Mouse (Mus musculus) heart, embryonic 15.5 days (tissue): ENCODE results near the gene Vps45. TPM values are rescaled to one million over a fixed set of nuclear protein-coding genes. Genes with fewer than 3 reads are reported as not detected.
A peak's percentile ranks its signal among the peaks of the same experiment; 100 is the strongest.

Experiments
- ATAC-seq: fragments of 200-750 bp; cut with Nextera tagmentation; replicated peaks from 2 replicates; pipeline ENCODE4 v1.8.0; 2017; ENCODE audit warnings: low read depth, moderate TSS enrichment; ENCODE audit not compliant: insufficient number of reproducible peaks, insufficient read depth, low FRiP score
- H3K27ac ChIP-seq: fragments of 300-500 bp; sonication (generic); 2 replicates; pipeline ENCODE4 v1.5.1; 2015; ENCODE audit warnings: mild to moderate bottlenecking, inconsistent platforms
- H3K27me3 ChIP-seq: fragments of 300-500 bp; sonication (generic); 2 replicates; pipeline ENCODE4 v1.6.1; 2015; ENCODE audit warnings: inconsistent platforms
- H3K36me3 ChIP-seq: fragments of 300-500 bp; sonication (generic); 2 replicates; pipeline ENCODE4 v1.6.1; 2015; ENCODE audit warnings: mild to moderate bottlenecking, inconsistent platforms
- H3K4me1 ChIP-seq: fragments of 300-500 bp; sonication (generic); replicated peaks from 2 replicates; pipeline ENCODE4 v1.6.1; 2015; ENCODE audit warnings: inconsistent platforms
- H3K4me2 ChIP-seq: fragments of 300-500 bp; sonication (generic); 2 replicates; pipeline ENCODE4 v1.6.1; 2015; ENCODE audit warnings: inconsistent platforms, mild to moderate bottlenecking, moderate library complexity
- H3K4me3 ChIP-seq: fragments of 300-500 bp; sonication (generic); 2 replicates; pipeline ENCODE4 v1.5.1; 2015; ENCODE audit warnings: mild to moderate bottlenecking, inconsistent platforms
- H3K9ac ChIP-seq: fragments of 300-500 bp; sonication (generic); 2 replicates; pipeline ENCODE4 v1.6.1; 2015; ENCODE audit warnings: mild to moderate bottlenecking, inconsistent platforms
- H3K9me3 ChIP-seq: fragments of 300-500 bp; sonication (generic); replicated peaks from 2 replicates; pipeline ENCODE4 v1.6.1; 2016; ENCODE audit warnings: inconsistent platforms
- WGBS: fragments of 180-500 bp; shearing (Covaris S2); methylation state at CpG from one replicate; pipeline ENCODE4 v1.1.7; 2015; ENCODE audit warnings: mixed read lengths; 5-methylcytosine and 5-hydroxymethylcytosine counted together
- polyA plus RNA-seq: library from polyadenylated mRNA; unstranded; fragments of >200 nt; fragmentation: Nextera tagmentation; extraction: Ambion mirVana; gene quantifications from 2 replicates; pipeline ENCODE4 v1.2.1, GENCODE M21; 2015

Vps45 gene
- polyA plus RNA-seq, 1 experiment from 2014 or later = 40.2 TPM

GRCm38 (mm10) chr3:95996451-95997073 is 61.7 kb downstream of the Vps45 start:
- no peaks in the 10 kb centered on the region for H3K9me3 ChIP-seq
- H3K4me3 ChIP-seq = peak overlapping the region; percentile 71
- H3K9ac ChIP-seq = peak overlapping the region; percentile 73
- no peaks in the 10 kb centered on the region for H3K27me3 ChIP-seq
- peak overlapping the region; percentile 98 for H3K27ac ChIP-seq
- WGBS = 6% methylated on average over 6 of the region's 6 CpGs
- peaks cover 66% of the 10 kb centered on the region for H3K4me1 ChIP-seq
- H3K4me2 ChIP-seq = peak overlapping the region; percentile 64
- no peak for ATAC-seq
- peaks cover 8% of the 10 kb centered on the region for H3K36me3 ChIP-seq

GRCm38 (mm10) chr3:95995802-95996428 is 62.4 kb downstream of the Vps45 start, which contains the start of gene Plekho1:
TSS of gene Plekho1 (minus strand) at chr3:95996001.
- no peaks in the 10 kb centered on the region for H3K9me3 ChIP-seq
- H3K9ac ChIP-seq = peak within 1 kb of the TSS; percentile 73
- WGBS = under 1% methylated on average over 49 of the region's 84 CpGs
- H3K4me2 ChIP-seq = peak within 1 kb of the TSS; percentile 64
- peak within 1 kb of the TSS; percentile 71 for H3K4me3 ChIP-seq
- peaks cover 13% of the 10 kb centered on the region for H3K36me3 ChIP-seq
- H3K27ac ChIP-seq = peak within 1 kb of the TSS; percentile 98
- peaks cover 66% of the 10 kb centered on the region for H3K4me1 ChIP-seq
- no peaks in the 10 kb centered on the region for H3K27me3 ChIP-seq
- ATAC-seq = peak; percentile 40

DNA sequence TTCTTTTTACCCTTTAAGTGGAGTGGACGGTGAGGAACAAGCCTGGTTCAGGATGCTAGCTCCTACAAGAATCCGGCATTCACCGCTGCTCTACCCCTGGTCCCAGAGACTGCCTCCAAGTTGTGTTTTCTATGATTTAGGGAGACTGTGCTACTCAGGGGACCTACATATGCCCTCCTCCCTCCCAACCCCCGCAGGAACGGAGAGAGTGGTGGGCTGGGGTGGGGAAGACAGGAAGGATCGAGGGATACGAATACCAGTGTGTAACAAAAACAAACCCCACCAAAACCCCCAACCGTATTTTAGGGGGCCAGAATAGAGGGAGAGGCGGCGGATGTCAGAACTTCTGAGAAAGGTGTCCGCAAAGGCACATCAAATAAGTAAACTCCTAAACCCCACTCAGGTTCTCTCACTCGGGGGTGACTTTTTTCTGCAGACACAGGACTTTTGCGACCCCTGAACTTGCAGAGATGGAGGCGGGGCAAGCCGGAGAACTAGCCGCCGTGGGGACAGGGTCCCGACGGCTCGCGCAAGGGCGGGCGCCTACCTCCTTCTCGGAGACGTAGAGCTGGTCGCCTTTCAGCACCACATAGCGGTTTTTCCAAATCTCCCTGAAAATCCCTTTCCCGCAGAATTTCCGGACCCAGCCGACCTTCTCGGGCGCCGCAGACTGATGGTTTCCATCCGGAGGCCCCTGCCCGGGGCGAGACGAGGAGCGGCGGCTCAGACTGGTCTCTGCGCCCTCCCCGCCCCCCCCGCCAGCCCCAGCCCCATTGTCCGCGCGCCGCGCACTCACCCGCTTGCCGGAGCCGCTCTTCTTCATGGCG is 63.1 kb downstream of the Vps45 start:
- H3K4me1 ChIP-seq = peaks cover 66% of the 10 kb centered on the region
- H3K27me3 ChIP-seq = no peaks in the 10 kb centered on the region
- WGBS = 1% methylated on average over 41 of the region's 51 CpGs
- H3K9ac ChIP-seq = peak overlapping the region; percentile 73
- H3K4me2 ChIP-seq = peak overlapping the region; percentile 64
- H3K9me3 ChIP-seq = no peaks in the 10 kb centered on the region
- peak overlapping the region; percentile 98 for H3K27ac ChIP-seq
- H3K4me3 ChIP-seq = peak overlapping the region; percentile 71
- ATAC-seq = peak; percentile 32
- peaks cover 20% of the 10 kb centered on the region for H3K36me3 ChIP-seq

DNA sequence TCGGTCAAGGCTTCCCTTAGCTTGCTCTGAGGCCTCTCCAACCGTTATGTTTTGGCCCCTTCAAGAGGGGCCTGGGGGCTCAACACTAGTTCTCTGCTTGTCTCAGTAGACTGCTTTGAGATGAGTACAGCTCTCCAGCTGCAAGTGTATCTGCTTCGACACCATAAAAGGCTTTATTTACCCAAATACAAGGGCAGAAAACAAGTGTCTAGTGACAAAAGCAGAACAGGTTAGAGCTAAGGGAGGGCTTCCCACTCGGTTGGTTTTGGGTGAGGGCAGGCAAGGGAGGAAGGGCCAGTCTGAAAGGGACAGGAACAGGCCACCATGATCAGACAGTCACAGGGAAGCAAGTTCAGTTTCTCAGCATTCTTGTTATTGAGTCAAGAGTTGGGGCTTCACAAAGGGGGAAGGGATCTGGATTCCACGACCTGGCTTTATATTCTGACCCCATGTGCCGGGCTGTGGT is 63.9 kb downstream of the Vps45 start:
- peak overlapping the region; percentile 64 for H3K4me2 ChIP-seq
- 6% methylated on average over 6 of the region's 6 CpGs for WGBS
- H3K9me3 ChIP-seq = no peaks in the 10 kb centered on the region
- no peak for ATAC-seq
- H3K27me3 ChIP-seq = no peaks in the 10 kb centered on the region
- H3K9ac ChIP-seq = peak overlapping the region; percentile 73
- peaks cover 28% of the 10 kb centered on the region for H3K36me3 ChIP-seq
- peaks cover 62% of the 10 kb centered on the region for H3K4me1 ChIP-seq
- H3K27ac ChIP-seq = peak overlapping the region; percentile 98
- peak overlapping the region; percentile 71 for H3K4me3 ChIP-seq

DNA sequence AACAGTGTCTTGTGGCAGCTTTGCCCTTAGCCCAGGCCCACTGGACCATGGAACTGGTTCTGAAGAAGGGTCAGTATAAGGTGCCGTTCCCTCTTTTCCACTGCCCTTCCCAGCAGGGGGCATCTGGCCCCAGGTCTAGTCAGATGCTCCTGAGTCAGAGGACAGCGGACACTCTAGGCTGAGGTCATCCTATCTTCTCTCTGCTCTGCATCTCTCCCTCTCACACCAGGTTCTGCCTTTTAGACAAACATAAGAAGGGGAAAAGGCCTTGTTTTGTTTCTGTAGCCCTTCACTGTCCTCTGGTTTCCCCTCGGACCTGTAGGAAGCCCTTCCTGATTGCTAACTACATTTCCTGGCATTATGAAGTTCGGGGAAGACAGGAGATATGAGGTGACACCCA is 64.4 kb downstream of the Vps45 start:
- peak overlapping the region; percentile 98 for H3K27ac ChIP-seq
- H3K36me3 ChIP-seq = peaks cover 33% of the 10 kb centered on the region
- peaks cover 64% of the 10 kb centered on the region for H3K4me1 ChIP-seq
- ATAC-seq = peak; percentile 40; the same call in 1 of the 2 replicates
- H3K27me3 ChIP-seq = no peaks in the 10 kb centered on the region
- WGBS = 7% methylated on average over 4 of the region's 4 CpGs
- no peaks in the 10 kb centered on the region for H3K9me3 ChIP-seq
- H3K4me2 ChIP-seq = peak overlapping the region; percentile 64
- H3K4me3 ChIP-seq = peak overlapping the region; percentile 71
- H3K9ac ChIP-seq = peak overlapping the region; percentile 73

DNA sequence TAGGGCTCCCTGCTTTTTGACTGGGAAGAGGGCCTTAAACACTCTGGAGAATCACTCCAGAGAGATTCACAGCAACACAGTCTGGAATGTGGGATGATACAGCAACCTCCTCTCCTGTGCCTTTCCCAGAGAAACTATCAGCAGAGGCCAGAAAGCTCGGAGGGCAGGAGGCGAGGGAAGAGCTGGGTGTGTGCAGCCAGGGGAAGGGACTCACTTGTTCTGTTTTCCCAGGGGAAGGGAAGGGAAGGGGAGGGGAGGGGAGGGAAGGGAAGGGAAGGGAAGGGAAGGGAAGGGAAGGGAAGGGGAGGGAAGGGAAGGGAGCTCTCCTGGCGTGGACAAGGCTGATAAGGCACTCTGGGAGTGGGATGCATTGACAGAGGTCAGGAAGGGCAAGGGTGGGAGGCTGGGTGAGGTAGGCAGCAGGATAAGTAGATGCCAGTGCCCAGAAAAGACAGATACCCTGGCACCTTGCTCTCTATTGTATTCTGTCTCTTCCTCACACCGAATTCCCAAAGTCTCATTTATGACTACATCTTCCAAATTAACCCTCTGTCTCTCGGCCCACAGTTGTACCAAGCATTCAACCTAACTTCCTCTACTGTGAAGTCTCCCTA is 65.2 kb downstream of the Vps45 start:
- Histone ChIP-seq H3K4me1 (peaks cover 66% of the 10 kb centered on the region), H3K36me3 (peaks cover 41% of the 10 kb centered on the region)
- WGBS = 16% methylated on average over 4 of the region's 5 CpGs

GRCm38 (mm10) chr3:95990413-95990941 is 67.8 kb downstream of the Vps45 start:
- no peak overlapping the region for H3K9ac ChIP-seq
- peaks cover 45% of the 10 kb centered on the region for H3K36me3 ChIP-seq
- WGBS = 65% methylated on average over 12 of the region's 12 CpGs
- no peak overlapping the region for H3K4me3 ChIP-seq
- H3K4me2 ChIP-seq = no peak overlapping the region
- peaks cover 75% of the 10 kb centered on the region for H3K4me1 ChIP-seq
- ATAC-seq = no peak
- H3K27ac ChIP-seq = peak overlapping the region; percentile 98
- no peaks in the 10 kb centered on the region for H3K27me3 ChIP-seq
- no peaks in the 10 kb centered on the region for H3K9me3 ChIP-seq

More for the DNA sequence above, 65.2 kb downstream of the Vps45 start:
- H3K4me2 ChIP-seq = peak overlapping the region; percentile 64
- no peaks in the 10 kb centered on the region for H3K27me3 ChIP-seq
- H3K9ac ChIP-seq = peak overlapping the region; percentile 73
- H3K9me3 ChIP-seq = no peaks in the 10 kb centered on the region
- peak overlapping the region; percentile 71 for H3K4me3 ChIP-seq
- peak overlapping the region; percentile 98 for H3K27ac ChIP-seq
- ATAC-seq = no peak; the same call in 1 of the 2 replicates

- Histone ChIP-seq H3K36me3 (peaks cover 45% of the 10 kb centered on the region), H3K9ac (peak overlapping the region; percentile 20; the same call in 1 of the 2 replicates), H3K27me3 (no peaks in the 10 kb centered on the region), H3K4me1 (peaks cover 85% of the 10 kb centered on the region), H3K9me3 (no peaks in the 10 kb centered on the region), H3K27ac (peak overlapping the region; percentile 98), H3K4me2 (no peak overlapping the region), H3K4me3 (no peak overlapping the region)
- WGBS = 47% methylated on average over 10 of the region's 10 CpGs
- ATAC-seq = no peak
Observed at GRCm38 (mm10) chr3:95988969-95989368, 69.3 kb downstream of the Vps45 start.

DNA sequence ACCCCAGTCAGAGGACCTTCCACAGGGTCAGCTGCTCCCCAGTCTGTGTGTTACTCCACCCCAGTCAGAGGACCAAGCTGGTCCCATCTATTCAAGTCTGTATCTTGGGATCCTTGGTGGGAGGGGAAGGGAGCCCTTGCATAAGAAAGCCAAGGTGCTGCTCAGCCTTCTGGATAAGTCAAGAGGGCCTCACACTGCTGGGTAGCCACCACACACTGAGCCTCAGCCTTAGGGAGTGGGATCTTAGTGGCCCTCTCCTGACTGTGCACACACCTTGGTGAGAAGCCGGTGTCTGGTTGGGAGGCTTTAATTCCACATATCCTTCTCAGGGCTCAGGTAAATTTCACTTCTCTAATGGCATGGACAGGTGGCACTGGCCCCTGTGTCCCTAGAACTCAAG is 70.1 kb downstream of the Vps45 start:
- H3K27me3 ChIP-seq = no peaks in the 10 kb centered on the region
- H3K4me3 ChIP-seq = no peak overlapping the region
- WGBS = 88% methylated on average over 1 of the region's 1 CpGs
- H3K27ac ChIP-seq = peak overlapping the region; percentile 98; the same call in 1 of the 2 replicates
- H3K4me2 ChIP-seq = no peak overlapping the region
- no peak for ATAC-seq
- peaks cover 45% of the 10 kb centered on the region for H3K36me3 ChIP-seq
- peaks cover 77% of the 10 kb centered on the region for H3K4me1 ChIP-seq
- H3K9ac ChIP-seq = no peak overlapping the region
- no peaks in the 10 kb centered on the region for H3K9me3 ChIP-seq

DNA sequence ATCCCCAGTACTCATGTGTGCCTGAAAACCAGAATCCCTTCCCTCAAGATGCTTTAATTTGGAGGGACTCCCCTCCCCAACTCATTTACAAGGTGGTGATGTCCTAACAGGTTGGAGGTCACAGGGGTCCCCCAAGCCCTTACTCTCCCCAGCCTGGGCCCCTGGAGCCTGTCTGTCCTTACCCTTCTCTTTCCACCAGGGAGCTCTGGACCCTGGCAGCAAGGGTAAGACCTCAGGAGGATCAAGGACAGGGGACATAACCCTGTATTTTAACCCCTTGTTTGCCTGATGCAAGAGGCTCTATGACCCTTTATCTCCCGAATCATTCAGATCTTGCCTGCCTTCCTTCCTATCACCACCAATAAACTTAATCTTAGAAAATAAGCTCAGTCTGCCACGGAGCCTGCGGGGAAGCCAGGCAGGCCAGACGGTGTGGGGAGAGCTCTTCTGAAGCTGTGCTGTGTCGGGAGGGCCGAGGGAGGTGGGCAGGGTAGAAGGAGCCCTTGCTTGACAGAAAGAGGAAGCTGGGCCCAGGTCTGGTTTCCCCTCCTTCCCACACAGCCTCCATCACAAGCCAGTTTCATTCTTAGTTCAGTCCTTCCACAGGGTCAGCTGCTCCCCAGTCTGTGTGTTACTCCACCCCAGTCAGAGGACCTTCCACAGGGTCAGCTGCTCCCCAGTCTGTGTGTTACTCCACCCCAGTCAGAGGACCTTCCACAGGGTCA is 70.7 kb downstream of the Vps45 start:
- 47% methylated on average over 6 of the region's 6 CpGs for WGBS
- Histone ChIP-seq H3K9me3 (no peaks in the 10 kb centered on the region), H3K27ac (peak overlapping the region; percentile 98), H3K27me3 (no peaks in the 10 kb centered on the region), H3K4me2 (no peak overlapping the region), H3K9ac (no peak overlapping the region), H3K36me3 (peaks cover 45% of the 10 kb centered on the region), H3K4me1 (peaks cover 73% of the 10 kb centered on the region), H3K4me3 (no peak overlapping the region)
- ATAC-seq = no peak
